Mouse (Mus musculus): ENCODE measurements at regions not wholly inside any gene's neighbourhood (a gene's known extent, or its start where the extent isn't known, plus 50 kb on each side); places are given as distances from the start of the nearest gene placed in this dataset.
A peak's percentile ranks its signal among the peaks of the same experiment; 100 is the strongest.

DNA sequence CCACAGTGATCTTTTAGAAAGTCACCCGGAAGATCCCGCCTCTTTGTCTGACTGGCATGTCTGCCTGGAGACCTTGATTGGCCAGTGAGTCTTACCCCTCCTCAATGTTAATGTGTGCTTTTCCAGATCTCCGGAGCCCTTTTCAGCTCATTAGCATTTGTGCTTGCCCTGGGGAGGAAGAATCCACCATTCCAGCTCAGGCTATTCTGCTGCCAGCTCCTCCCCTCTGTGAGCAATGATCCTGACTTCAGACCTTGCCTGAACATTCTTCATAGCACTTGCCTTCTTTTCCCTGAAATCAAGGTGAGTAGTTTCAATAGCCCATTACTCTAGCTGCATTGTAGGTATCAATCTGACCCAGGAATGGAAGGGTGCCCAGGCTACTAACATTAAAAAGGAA, 102.2 kb upstream of the Gm10767 start:
- peak; percentile 44 for DNase-seq (ENCODE audit: low read depth, low spot score)

DNA sequence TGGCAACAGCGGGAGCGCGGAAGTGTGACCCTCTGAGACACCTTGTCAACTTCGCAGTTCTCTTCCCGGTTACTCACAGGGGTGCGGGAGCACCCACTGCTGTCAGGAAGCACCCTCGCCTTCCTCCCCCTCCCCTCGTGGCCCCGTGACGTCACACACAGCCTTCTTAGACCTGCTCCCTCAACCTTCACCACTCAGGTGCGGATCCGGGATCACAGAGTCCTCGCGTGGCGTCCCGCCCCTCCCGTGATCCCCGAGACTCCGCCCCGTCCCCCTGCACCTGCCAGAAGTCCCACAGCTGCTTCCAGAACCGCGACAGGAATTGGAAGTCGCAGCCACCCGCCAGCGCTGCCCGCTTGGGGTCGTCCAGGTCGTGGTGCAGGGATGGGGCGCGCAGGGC, 97.1 kb upstream of the Gm10767 start:
- DNase-seq (ENCODE audit: low read depth, low spot score): peak; percentile 88

Data from ES-CJ7 (cell line).